Mouse (Mus musculus) bone marrow macrophage, adult 2 months (primary cell): Measurements from ENCODE around the gene Cyp3a44. TPM values are rescaled to one million over a fixed set of nuclear protein-coding genes. Genes with fewer than 3 reads are reported as not detected.
"Not testable (repeated sequence)": the region's sequence is repeated elsewhere in the genome, so short reads cannot be mapped to it uniquely, and the experiment has no call there.

Experiments
- H3K27ac ChIP-seq: 2 replicates; pipeline ENCODE4 v1.5.1; 2012; ENCODE audit warnings: low read depth, low read length; ENCODE audit not compliant: insufficient read depth
- H3K4me1 ChIP-seq: 2 replicates; pipeline ENCODE4 v1.6.1; 2012; ENCODE audit warnings: low read length; ENCODE audit not compliant: control insufficient read depth, insufficient read depth
- H3K4me3 ChIP-seq: 2 replicates; pipeline ENCODE4 v1.5.1; 2012; ENCODE audit warnings: mild to moderate bottlenecking, low read length, moderate library complexity; ENCODE audit not compliant: insufficient read depth
- polyA plus RNA-seq: library from polyadenylated mRNA; stranded (reverse); fragments of >200 nt; gene quantifications from 2 replicates; pipeline ENCODE4 v1.2.4, GENCODE M21; 2012; ENCODE audit not compliant: missing spikeins, insufficient read depth, insufficient read length

Gene Cyp3a44
- not detected in 2 replicates for polyA plus RNA-seq

- not testable (repeated sequence) for H3K27ac ChIP-seq, H3K4me1 ChIP-seq, H3K4me3 ChIP-seq
Observed at GRCm38 (mm10) chr5:145805796-145806195, at the start of gene Cyp3a44. Gene Cyp3a44 (minus strand): TSS chr5:145805874.

- H3K4me1 ChIP-seq, H3K4me3 ChIP-seq, H3K27ac ChIP-seq: not testable (repeated sequence)
Observed at GRCm38 (mm10) chr5:145800229-145800628, 5.4 kb downstream of the Cyp3a44 start.

GRCm38 (mm10) chr5:145793232-145793631, 12.4 kb downstream of the Cyp3a44 start:
- H3K4me3 ChIP-seq, H3K27ac ChIP-seq, H3K4me1 ChIP-seq: not testable (repeated sequence)

- H3K4me3 ChIP-seq, H3K4me1 ChIP-seq, H3K27ac ChIP-seq: not testable (repeated sequence)
Observed at GRCm38 (mm10) chr5:145737512-145737911, 68.2 kb downstream of the Cyp3a44 start.

Other genes starting within 250 kb of the Cyp3a44 start
- not detected in 2 replicates for gene Cyp3a41b, start 221.1 kb downstream of the Cyp3a44 start, polyA plus RNA-seq
- not detected in 2 replicates for gene Cyp3a41a, start 85.7 kb downstream of the Cyp3a44 start, polyA plus RNA-seq
- gene Cyp3a11, start 74.1 kb upstream of the Cyp3a44 start, polyA plus RNA-seq = not detected in 2 replicates
- not detected in 2 replicates for gene Cyp3a25, start 203.7 kb upstream of the Cyp3a44 start, polyA plus RNA-seq